Mouse (Mus musculus): ENCODE data around the gene Cux2.

DNA sequence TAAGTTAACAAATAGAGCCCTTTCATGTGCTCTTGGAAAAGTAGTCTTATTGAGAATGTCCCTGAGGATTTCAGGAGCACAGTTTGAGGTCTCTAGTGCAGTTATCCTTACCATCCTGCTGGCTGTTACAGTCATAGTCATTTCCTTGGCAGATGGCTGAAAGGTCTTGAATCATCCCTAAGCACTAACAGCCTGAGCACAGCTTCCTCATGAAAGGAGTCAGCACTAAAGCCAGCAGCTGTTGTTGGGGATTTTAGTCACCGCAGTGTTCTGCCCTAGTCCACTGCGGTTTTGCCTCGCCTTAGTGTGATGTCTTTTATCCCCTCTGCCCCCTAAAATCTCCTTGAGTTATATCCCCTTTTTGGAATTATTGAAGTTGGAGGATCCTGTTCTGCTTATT lies 242.7 kb downstream of the Cux2 start:
- TF ChIP-seq CTCF (IDR thresholded peaks at IDR 0.05 in 2 of 3, conservative IDR thresholded peaks at IDR 0.05 in 1 of 3; ENCODE audit: control insufficient read depth in 1 of 3, insufficient read depth in 1 of 3, low read depth in 2 of 3, low read length in 3 of 3, poor library complexity in 1 of 3, severe bottlenecking in 1 of 3), result no peak
- TF ChIP-seq POLR2A (IDR thresholded peaks at IDR 0.05; ENCODE audit: control insufficient read depth in 1 of 2, insufficient read depth in 1 of 2, low read depth in 1 of 2, low read length in 2 of 2, poor library complexity in 1 of 2), result no peak
- TF ChIP-seq MEF2A (IDR thresholded peaks at IDR 0.05; ENCODE audit: extremely low read depth, insufficient replicate concordance, low read depth, low read length, poor library complexity, severe bottlenecking), result no peak
